12 mouse cellular contexts compared by ENCODE assay signal in the genomic region with DNA sequence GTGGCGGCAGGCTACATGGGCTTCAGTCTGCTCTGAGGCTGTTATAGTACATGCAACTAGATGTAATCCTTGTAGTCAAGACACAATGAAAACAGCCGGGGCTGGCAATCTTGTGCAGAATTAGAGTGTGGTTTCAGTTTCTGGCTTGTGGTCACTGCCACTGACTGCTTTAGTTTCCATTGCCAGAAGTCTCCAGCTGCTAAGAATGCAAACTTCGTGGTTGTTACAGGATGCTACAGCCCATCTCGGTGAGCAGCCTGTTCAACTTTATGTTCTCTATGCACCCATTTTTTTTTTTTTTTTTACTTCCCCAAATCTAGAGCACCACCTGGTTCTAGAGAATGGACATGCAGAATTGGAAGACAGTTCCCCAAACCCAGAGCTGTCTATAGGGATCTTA. TPM values are rescaled to one million over a fixed set of nuclear protein-coding genes. Genes with fewer than 3 reads are reported as not detected.
A peak's percentile ranks its signal among the peaks of the same experiment; 100 is the strongest.
DNase-seq lines count a peak whose midpoint lies in the region; TF ChIP-seq lines count a peak whose summit lies in the region.
"Had no signal": no experiment of that assay in that cellular context is flagged by ENCODE, and none has a peak within 500 bp of the region (broad histone marks: within the 10 kb centered on the region; RNA-seq: fewer than 3 reads in every experiment).

No protein-coding gene starts in this region.

- no peaks in the 10 kb centered on the region for H3K27me3 ChIP-seq in C2C12 (ENCODE audit: control insufficient read depth, insufficient read depth, insufficient read length)
- no peaks in the 10 kb centered on the region for H3K27me3 ChIP-seq in small intestine, adult 2 months (ENCODE audit: control insufficient read depth, insufficient read depth, low read length)
- H3K27me3 ChIP-seq: midbrain, embryonic 12.5 days had no signal

- no peaks in the 10 kb centered on the region for H3K36me3 ChIP-seq in C2C12 (ENCODE audit: control insufficient read depth, insufficient read depth)
- H3K36me3 ChIP-seq in small intestine, adult 2 months (ENCODE audit: control insufficient read depth, insufficient read depth, low read length): peaks cover 16% of the 10 kb centered on the region; the same call in 1 of the 2 replicates
- H3K36me3 ChIP-seq: midbrain, embryonic 12.5 days had no signal

- H3ac ChIP-seq in C2C12 (ENCODE audit: control insufficient read depth, insufficient read length, low read depth): no peak overlapping the region

- no peak for TF ChIP-seq CTCF in gastrocnemius, adult 2 months (IDR thresholded peaks at IDR 0.05)
- TF ChIP-seq CTCF in C2C12 (IDR thresholded peaks at IDR 0.05; ENCODE audit: control insufficient read depth, insufficient read depth, insufficient read length): no peak
- no peak for TF ChIP-seq CTCF in small intestine, adult 2 months (IDR thresholded peaks at IDR 0.05; ENCODE audit: extremely low read depth, insufficient read length, insufficient replicate concordance, low read depth, low read length)

- H3K79me2 ChIP-seq in C2C12 (ENCODE audit: control insufficient read depth, insufficient read depth): no peaks in the 10 kb centered on the region

- TF ChIP-seq POLR2A in small intestine, adult 2 months (IDR thresholded peaks at IDR 0.05; ENCODE audit: low read depth, low read length): no peak

- peak overlapping the region; percentile 46 for H3K27ac ChIP-seq in gastrocnemius, adult 2 months
- peak overlapping the region; percentile 71 for H3K27ac ChIP-seq in small intestine, adult 2 months (ENCODE audit: insufficient read depth, low read depth, low read length)
- H3K27ac ChIP-seq: midbrain, embryonic 12.5 days had no signal

- no peak overlapping the region for H3K4me3 ChIP-seq in gastrocnemius, adult 2 months
- no peak overlapping the region for H3K4me3 ChIP-seq in C2C12 (ENCODE audit: insufficient read depth, poor library complexity, severe bottlenecking)
- no peak overlapping the region for H3K4me3 ChIP-seq in small intestine, adult 2 months (ENCODE audit: low read depth, low read length)
- H3K4me3 ChIP-seq: midbrain, embryonic 12.5 days had no signal

- WGBS in small intestine, adult 2 months: 65% methylated on average over 4 of the region's 4 CpGs

- peaks cover 12% of the 10 kb centered on the region for H3K4me1 ChIP-seq in small intestine, adult 2 months (ENCODE audit: control insufficient read depth, insufficient read depth, insufficient read length, low read length)
- H3K4me1 ChIP-seq: midbrain, embryonic 12.5 days had no signal

- no peaks in the 10 kb centered on the region for H3K79me3 ChIP-seq in C2C12 (ENCODE audit: low read depth)

- intact Hi-C loops in gastrocnemius, adult 2 months (cut with DNase I): no loop called here

- no peak for DNase-seq in gastrocnemius, adult 2 months
- no peak for DNase-seq in gastrocnemius, adult 8-10 months (ENCODE audit: low spot score in 2 of 2)
- DNase-seq in fibroblast of lung, adult 2 months (ENCODE audit: low read depth): peak; percentile 44
- no peak for DNase-seq in cerebellum, adult 9-11 months
- no peak for DNase-seq in adrenal gland, postnatal 10 days
- DNase-seq in ovary, postnatal 14 days (ENCODE audit: low spot score): no peak
- DNase-seq: adrenal gland, postnatal 25 days; gastrocnemius, postnatal 25 days; kidney, adult 11 months had no signal

TF ChIP-seq in C2C12, 6 proteins besides CTCF, POLR2A, EP300 and RAD21:
- TF ChIP-seq MYOD1 (IDR thresholded peaks at IDR 0.05; ENCODE audit: control insufficient read depth, insufficient read length, low read depth) (peak; percentile 27), MAX (IDR thresholded peaks at IDR 0.05) (no peak), MYOG (IDR thresholded peaks at IDR 0.05; ENCODE audit: control insufficient read depth, extremely low read depth, insufficient read length) (no peak)

RNA-seq across cellular contexts. Expression of gene Fam208a, which starts 23.2 kb away (rescaled TPM):
- 1 to 10 TPM; 4.6 to 6.9 TPM for total RNA-seq in gastrocnemius, adult 2 months (2021)
- 1 to 10 TPM; 3.1 to 4.5 (median 4.1) TPM for total RNA-seq in gastrocnemius, adult 8-10 months (2022)
- polyA plus RNA-seq in C2C12 (2012; fragmentation: generic; extraction: Trizol): 1.7 TPM
- polyA plus RNA-seq in small intestine, adult 2 months (2012; rRNA removed): 1.2 and 1.8 TPM in 2 replicates
- 10 to 100 TPM; 19.8 to 24.2 TPM for total RNA-seq in adrenal gland, postnatal 10 days (2021)
